Mouse (Mus musculus) forebrain, embryonic 11.5 days (tissue): ENCODE results near the gene Lsp1. TPM values are rescaled to one million over a fixed set of nuclear protein-coding genes. Genes with fewer than 3 reads are reported as not detected.

Experiments
- ATAC-seq: fragments of 200-750 bp; cut with Nextera tagmentation; replicated peaks from 2 replicates; pipeline ENCODE4 v1.8.0; 2017; ENCODE audit warnings: moderate TSS enrichment; ENCODE audit not compliant: low FRiP score
- DNase-seq: peaks from one replicate; pipeline ENCODE4 v3.0.0-alpha.2; 2017; ENCODE audit warnings: low spot score
- H3K27ac ChIP-seq: fragments of 300-500 bp; sonication (generic); 2 replicates; pipeline ENCODE4 v1.5.1; 2014; ENCODE audit warnings: low read depth, low read length
- H3K27me3 ChIP-seq: fragments of 300-500 bp; sonication (generic); 2 replicates; pipeline ENCODE4 v1.6.1; 2014; ENCODE audit warnings: mild to moderate bottlenecking, low read length, mixed read lengths; ENCODE audit not compliant: control insufficient read depth, insufficient read depth
- H3K36me3 ChIP-seq: fragments of 300-500 bp; sonication (generic); 2 replicates; pipeline ENCODE4 v1.6.1; 2014; ENCODE audit warnings: mild to moderate bottlenecking, low read length, moderate library complexity, mixed read lengths; ENCODE audit not compliant: control insufficient read depth, insufficient read depth
- H3K4me1 ChIP-seq: fragments of 300-500 bp; sonication (generic); replicated peaks from 2 replicates; pipeline ENCODE4 v1.6.1; 2014; ENCODE audit warnings: low read length, mixed read lengths; ENCODE audit not compliant: control insufficient read depth, insufficient read depth
- H3K4me2 ChIP-seq: fragments of 300-500 bp; sonication (generic); 2 replicates; pipeline ENCODE4 v1.6.1; 2014; ENCODE audit warnings: low read depth, mild to moderate bottlenecking, low read length, moderate library complexity, mixed read lengths; ENCODE audit not compliant: severe bottlenecking
- H3K4me3 ChIP-seq: fragments of 300-500 bp; sonication (generic); 2 replicates; pipeline ENCODE4 v1.5.1; 2014; ENCODE audit warnings: low read depth, low read length
- H3K9ac ChIP-seq: fragments of 300-500 bp; sonication (generic); 2 replicates; pipeline ENCODE4 v1.6.1; 2014; ENCODE audit warnings: low read length
- H3K9me3 ChIP-seq: fragments of 300-500 bp; sonication (generic); 2 replicates; pipeline ENCODE4 v1.6.1; 2016; ENCODE audit warnings: low read length, mixed read lengths; ENCODE audit not compliant: control insufficient read depth
- WGBS: fragments of 180-500 bp; shearing (Covaris S2); extraction: QIAGEN DNeasy Blood & Tissue Kit; methylation state at CpG from one replicate; pipeline ENCODE4 v1.1.7; 2014; 5-methylcytosine and 5-hydroxymethylcytosine counted together
- polyA plus RNA-seq: library from polyadenylated mRNA; unstranded; fragments of >200 nt; fragmentation: Nextera tagmentation; extraction: Ambion mirVana; gene quantifications from 2 replicates; pipeline ENCODE4 v1.2.1, GENCODE M21; 2014

Gene Lsp1
- polyA plus RNA-seq, 1 experiment from 2014 or later = 9.8 TPM

DNA sequence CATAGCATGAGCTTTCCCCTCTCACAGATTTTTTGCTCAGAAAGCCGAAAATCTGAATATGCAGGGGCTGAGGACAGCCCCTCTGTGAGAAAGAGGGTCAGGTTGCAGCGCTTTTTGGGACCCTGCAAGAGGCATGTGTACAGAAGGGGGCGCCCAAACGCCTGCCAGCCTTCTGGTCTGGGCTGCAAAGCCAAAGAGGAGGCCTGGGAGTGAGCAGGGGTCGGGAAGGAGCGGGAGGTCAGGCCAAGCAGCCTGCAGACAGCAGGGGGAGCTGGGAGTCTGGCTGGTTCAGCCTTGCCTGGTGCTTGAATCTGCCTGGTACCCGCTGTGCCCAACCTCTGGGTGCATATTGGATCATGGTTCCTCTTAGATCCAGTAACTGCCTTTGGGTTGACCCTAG lies 32.4 kb upstream of the Lsp1 start:
- H3K4me2 ChIP-seq = no peak overlapping the region
- H3K27me3 ChIP-seq = no peaks in the 10 kb centered on the region
- H3K27ac ChIP-seq = no peak overlapping the region
- H3K9me3 ChIP-seq = no peaks in the 10 kb centered on the region
- no peak for ATAC-seq
- H3K4me3 ChIP-seq = no peak overlapping the region
- 2% methylated on average over 7 of the region's 7 CpGs for WGBS
- DNase-seq = peak; percentile 81
- no peaks in the 10 kb centered on the region for H3K36me3 ChIP-seq
- no peak overlapping the region for H3K9ac ChIP-seq
- no peaks in the 10 kb centered on the region for H3K4me1 ChIP-seq

DNA sequence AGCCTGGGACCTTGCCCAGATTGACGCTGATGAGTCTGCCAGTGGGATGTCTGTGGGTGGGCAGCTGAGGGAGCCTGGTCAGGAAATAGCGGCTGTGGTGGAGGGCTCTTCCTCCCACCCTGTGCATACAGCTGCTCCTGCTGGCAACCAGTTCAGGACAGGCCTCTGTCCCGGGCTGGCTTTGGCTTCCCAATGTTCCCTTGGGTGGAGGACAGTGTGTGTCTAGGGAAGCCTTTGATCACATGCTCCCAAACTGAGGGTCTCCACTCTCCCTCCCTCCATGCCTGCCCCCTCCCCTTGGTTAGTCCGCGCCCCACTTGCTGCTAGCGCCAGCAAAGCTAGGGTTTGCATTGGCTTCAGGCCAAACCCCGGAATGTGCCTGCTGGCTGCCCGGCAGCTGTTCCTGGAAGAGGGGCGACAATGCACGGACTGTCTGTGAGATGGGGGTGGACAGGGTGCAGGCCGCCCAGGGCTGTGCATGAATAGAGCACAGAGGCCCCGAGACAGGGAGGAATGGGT lies 30.4 kb upstream of the Lsp1 start:
- no peak for ATAC-seq
- Histone ChIP-seq H3K36me3 (no peaks in the 10 kb centered on the region), H3K9me3 (no peaks in the 10 kb centered on the region), H3K4me2 (no peak overlapping the region), H3K27ac (no peak overlapping the region), H3K9ac (no peak overlapping the region), H3K4me1 (no peaks in the 10 kb centered on the region), H3K4me3 (no peak overlapping the region), H3K27me3 (no peaks in the 10 kb centered on the region)
- DNase-seq = no peak
- WGBS = 78% methylated on average over 12 of the region's 12 CpGs

DNA sequence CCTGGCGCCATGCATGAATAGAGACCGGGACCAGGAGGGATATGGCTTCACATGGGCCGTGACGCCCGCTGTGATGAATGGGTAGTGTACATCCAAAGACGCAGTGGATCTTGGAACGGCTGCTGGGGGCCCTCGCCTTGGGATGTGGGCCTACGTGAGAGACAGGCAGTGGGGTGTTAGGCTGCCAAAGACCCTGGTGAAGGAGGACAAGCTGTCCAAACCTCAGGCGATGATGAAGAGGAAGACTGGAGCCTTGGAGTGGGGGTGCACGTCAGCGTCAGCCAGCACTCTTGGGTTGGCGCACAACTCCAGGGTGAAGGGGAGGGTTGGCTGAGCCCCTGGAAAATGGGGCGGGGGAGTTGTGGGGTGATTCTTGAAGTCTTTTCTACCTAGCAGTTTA lies 29.5 kb upstream of the Lsp1 start:
- Histone ChIP-seq H3K36me3 (no peaks in the 10 kb centered on the region), H3K4me3 (no peak overlapping the region), H3K9ac (no peak overlapping the region), H3K4me1 (no peaks in the 10 kb centered on the region), H3K4me2 (no peak overlapping the region), H3K27me3 (no peaks in the 10 kb centered on the region), H3K9me3 (no peaks in the 10 kb centered on the region), H3K27ac (no peak overlapping the region)
- 92% methylated on average over 14 of the region's 14 CpGs for WGBS
- ATAC-seq (no peak), DNase-seq (no peak)

DNA sequence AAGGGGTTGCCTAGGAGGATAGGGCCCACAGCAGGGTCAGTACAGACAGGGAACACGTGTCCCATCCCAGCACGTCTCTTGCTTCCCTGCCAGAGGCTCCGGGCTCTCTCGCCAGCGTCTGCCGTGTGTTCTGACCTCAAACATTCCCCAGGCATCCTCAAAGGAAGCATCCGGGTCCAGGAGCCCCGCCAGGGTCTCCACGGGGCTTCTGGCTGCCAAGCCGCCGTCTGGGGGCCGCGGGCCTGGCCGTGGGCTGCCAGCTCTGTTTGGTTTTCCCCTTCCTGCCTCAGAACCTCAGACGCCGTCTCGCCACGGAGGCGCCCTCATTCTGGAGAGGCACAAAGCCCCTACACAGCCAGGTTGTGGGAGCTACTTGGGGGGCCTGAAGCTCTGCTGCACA lies 27.0 kb upstream of the Lsp1 start:
- H3K27me3 ChIP-seq = no peaks in the 10 kb centered on the region
- H3K4me1 ChIP-seq = no peaks in the 10 kb centered on the region
- no peak overlapping the region for H3K4me3 ChIP-seq
- 60% methylated on average over 19 of the region's 19 CpGs for WGBS
- H3K9ac ChIP-seq = no peak overlapping the region
- no peaks in the 10 kb centered on the region for H3K36me3 ChIP-seq
- no peak overlapping the region for H3K4me2 ChIP-seq
- ATAC-seq (no peak), DNase-seq (no peak)
- no peaks in the 10 kb centered on the region for H3K9me3 ChIP-seq
- H3K27ac ChIP-seq = no peak overlapping the region

DNA sequence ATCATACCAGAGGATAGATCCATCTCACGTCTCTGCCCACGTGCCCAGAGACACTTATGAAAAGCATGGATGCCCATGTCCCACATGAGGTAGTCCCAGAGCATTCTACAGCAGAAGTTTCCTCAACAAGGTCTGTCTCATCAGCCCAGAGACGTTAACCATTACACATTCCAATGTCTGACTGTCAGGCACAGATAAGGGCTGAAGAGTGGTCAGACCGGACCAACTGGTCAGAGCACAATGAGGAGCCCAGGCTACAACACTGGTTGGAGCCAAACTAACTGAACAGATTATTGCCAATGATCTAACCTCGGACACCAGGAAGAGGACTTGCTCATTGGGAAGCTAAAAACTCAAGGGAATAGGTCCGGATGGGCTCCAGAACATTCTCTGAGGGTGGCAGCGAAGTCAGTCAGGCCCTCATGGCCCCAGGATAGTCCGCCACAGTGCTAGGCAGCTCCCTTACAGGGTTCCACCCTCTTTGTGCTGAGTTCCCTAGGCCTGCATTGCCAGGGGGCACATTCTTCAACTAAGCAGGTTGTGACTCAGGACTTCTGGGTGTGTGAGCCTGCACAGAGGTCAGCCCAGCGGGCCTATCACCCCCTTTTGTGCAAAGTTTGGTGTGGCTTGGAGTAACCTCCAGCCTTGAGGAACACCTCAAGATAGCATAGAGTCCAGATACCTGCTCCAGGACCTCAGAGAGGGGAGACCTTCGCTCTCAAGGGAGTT lies 26.3 kb upstream of the Lsp1 start, which contains the start of gene Syt8:
TSS of gene Syt8 (plus strand) at position 714 of the 729 bp plus-strand sequence.
- Histone ChIP-seq H3K4me2 (no peak within 1 kb of the TSS), H3K9me3 (no peaks in the 10 kb centered on the region), H3K4me1 (no peaks in the 10 kb centered on the region), H3K9ac (no peak within 1 kb of the TSS), H3K27ac (no peak within 1 kb of the TSS), H3K27me3 (no peaks in the 10 kb centered on the region), H3K36me3 (no peaks in the 10 kb centered on the region), H3K4me3 (no peak within 1 kb of the TSS)
- WGBS = 83% methylated on average over 10 of the region's 10 CpGs
- ATAC-seq (no peak), DNase-seq (no peak)

DNA sequence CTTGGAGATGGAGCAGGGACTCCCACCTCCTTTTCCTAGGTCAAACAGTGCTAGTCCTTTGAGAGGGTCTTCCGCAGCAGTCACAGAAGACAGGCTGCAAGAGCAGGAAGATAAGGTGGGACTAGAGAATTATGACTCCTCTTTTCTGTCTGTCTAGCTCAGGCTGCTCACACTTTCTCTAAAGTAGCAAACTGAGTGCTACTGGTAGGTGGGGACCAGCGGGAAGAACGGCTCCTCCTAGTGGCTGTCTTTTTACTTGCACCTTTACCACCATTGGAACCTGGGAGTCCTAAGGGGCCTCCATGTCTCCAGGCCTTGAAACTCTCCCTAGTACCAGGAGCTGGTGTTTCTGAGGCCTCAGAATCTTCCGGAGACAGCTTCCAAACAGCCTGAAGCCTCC lies 25.1 kb upstream of the Lsp1 start:
- DNase-seq (no peak), ATAC-seq (no peak; the same call in 1 of the 2 replicates)
- H3K36me3 ChIP-seq = no peaks in the 10 kb centered on the region
- no peak overlapping the region for H3K9ac ChIP-seq
- no peaks in the 10 kb centered on the region for H3K27me3 ChIP-seq
- no peak overlapping the region for H3K4me3 ChIP-seq
- H3K27ac ChIP-seq = no peak overlapping the region
- no peaks in the 10 kb centered on the region for H3K4me1 ChIP-seq
- no peak overlapping the region for H3K4me2 ChIP-seq
- H3K9me3 ChIP-seq = no peaks in the 10 kb centered on the region
- WGBS = 29% methylated on average over 4 of the region's 4 CpGs

DNA sequence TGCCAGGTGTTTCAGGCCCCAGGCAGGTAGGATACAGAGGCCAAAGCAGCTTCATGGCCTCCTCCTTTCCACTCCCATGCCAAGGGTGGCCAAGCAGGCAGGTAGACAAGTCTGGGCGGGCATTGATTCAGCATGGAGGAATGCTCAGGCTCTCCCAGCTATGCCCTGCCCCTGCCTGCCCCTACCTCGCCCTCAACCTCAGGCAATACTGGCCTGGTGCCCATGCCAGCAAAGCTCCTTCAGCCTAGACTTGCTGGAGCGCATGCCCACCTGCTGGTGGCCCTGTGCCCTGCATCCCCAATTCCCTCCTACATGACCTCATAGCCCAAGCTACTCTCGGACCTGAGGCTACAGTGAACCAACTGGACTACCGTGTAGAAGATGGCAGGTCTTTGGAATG lies 23.3 kb upstream of the Lsp1 start:
- Histone ChIP-seq H3K9me3 (no peaks in the 10 kb centered on the region), H3K36me3 (no peaks in the 10 kb centered on the region), H3K4me3 (no peak overlapping the region), H3K27ac (no peak overlapping the region), H3K9ac (no peak overlapping the region), H3K27me3 (no peaks in the 10 kb centered on the region), H3K4me2 (no peak overlapping the region), H3K4me1 (no peaks in the 10 kb centered on the region)
- ATAC-seq = no peak
- DNase-seq = no peak
- 82% methylated on average over 5 of the region's 5 CpGs for WGBS

DNA sequence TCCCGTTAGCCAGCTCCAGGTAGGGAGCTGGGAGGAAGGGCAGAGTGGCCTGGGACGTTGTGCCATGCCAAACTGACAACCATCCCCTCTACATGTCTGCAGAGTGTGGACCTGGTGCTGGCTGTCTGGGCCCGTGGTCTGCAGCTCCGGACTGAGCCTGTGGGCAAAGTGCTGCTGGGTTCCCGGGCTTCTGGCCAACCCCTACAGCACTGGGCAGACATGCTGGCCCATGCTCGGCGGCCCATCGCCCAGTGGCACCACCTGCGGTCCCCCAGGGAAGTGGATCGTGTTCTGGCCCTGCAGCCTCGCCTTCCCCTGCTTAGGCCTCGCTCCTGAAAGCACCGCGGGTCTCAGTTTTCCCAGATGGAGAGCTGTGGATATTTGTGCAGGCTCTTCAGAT lies 20.6 kb upstream of the Lsp1 start:
- Histone ChIP-seq H3K4me2 (no peak overlapping the region), H3K4me1 (no peaks in the 10 kb centered on the region), H3K27ac (no peak overlapping the region), H3K36me3 (no peaks in the 10 kb centered on the region), H3K4me3 (no peak overlapping the region), H3K27me3 (no peaks in the 10 kb centered on the region), H3K9me3 (no peaks in the 10 kb centered on the region), H3K9ac (no peak overlapping the region)
- ATAC-seq (no peak), DNase-seq (no peak)
- 88% methylated on average over 14 of the region's 14 CpGs for WGBS

DNA sequence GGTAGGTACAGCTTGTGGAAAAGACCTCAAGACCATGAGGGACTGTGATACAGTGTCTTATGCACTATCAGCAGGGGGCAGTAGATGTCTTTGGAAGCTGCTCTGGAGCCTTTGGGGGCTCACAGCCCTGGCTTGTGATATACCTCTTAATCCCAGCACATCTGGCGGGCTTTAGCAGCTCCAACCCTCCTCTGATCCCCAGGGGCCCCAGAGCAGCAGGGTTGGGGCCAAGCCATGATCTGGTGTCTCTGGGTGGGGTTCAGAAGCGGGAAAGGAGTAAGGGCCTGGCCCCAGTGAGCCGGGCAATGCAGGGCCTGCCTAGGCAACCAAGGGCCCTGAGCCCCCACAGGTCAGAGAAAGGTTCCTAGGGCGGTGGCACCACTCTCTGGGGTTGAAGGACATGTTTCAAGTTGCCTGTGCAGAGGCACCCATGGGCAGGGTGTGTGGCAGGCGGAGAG lies 19.9 kb upstream of the Lsp1 start:
- no peak overlapping the region for H3K4me3 ChIP-seq
- no peak overlapping the region for H3K27ac ChIP-seq
- H3K9ac ChIP-seq = no peak overlapping the region
- DNase-seq (peak; percentile 68), ATAC-seq (no peak)
- H3K4me1 ChIP-seq = no peaks in the 10 kb centered on the region
- H3K36me3 ChIP-seq = no peaks in the 10 kb centered on the region
- no peaks in the 10 kb centered on the region for H3K9me3 ChIP-seq
- H3K4me2 ChIP-seq = no peak overlapping the region
- no peaks in the 10 kb centered on the region for H3K27me3 ChIP-seq
- WGBS = 55% methylated on average over 5 of the region's 5 CpGs
